Mouse (Mus musculus) cerebellum, adult 2 months (tissue): ENCODE data around the gene Syce3. TPM values are rescaled to one million over a fixed set of nuclear protein-coding genes. Genes with fewer than 3 reads are reported as not detected.
A peak's percentile ranks its signal among the peaks of the same experiment; 100 is the strongest.

Experiments
- DNase-seq, 2 experiments: peaks; one replicate each; pipeline ENCODE4 v3.0.0; 2021
- H3K27ac ChIP-seq: fragments of 200-500 bp; 2 replicates; pipeline ENCODE4 v1.5.1; 2012; ENCODE audit warnings: low read length, control low read depth, inconsistent platforms; ENCODE audit not compliant: insufficient read depth
- H3K27me3 ChIP-seq: fragments of 200-500 bp; 2 replicates; pipeline ENCODE4 v1.6.1; 2012; ENCODE audit warnings: inconsistent platforms, mild to moderate bottlenecking, low read length, moderate library complexity; ENCODE audit not compliant: control insufficient read depth, insufficient read depth
- H3K4me1 ChIP-seq: fragments of 200-500 bp; 2 replicates; pipeline ENCODE4 v1.6.1; 2011; ENCODE audit warnings: low read length; ENCODE audit not compliant: control insufficient read depth, insufficient read depth
- H3K4me3 ChIP-seq: fragments of 200-500 bp; replicated peaks from 2 replicates; pipeline ENCODE3; 2011; ENCODE audit warnings: mild to moderate bottlenecking, low read depth, low read length, control low read depth; ENCODE audit not compliant: insufficient read depth
- CTCF ChIP-seq: fragments of 200-500 bp; IDR thresholded peaks from 2 replicates; pipeline ENCODE4 v1.5.1; 2011; ENCODE audit warnings: low read depth, mild to moderate bottlenecking, control low read depth, low read length, moderate library complexity, borderline replicate concordance; ENCODE audit not compliant: insufficient read depth
- POLR2A ChIP-seq: fragments of 200-500 bp; IDR thresholded peaks from 2 replicates; pipeline ENCODE4 v1.6.1; 2011; ENCODE audit warnings: low read length, control low read depth, borderline replicate concordance; ENCODE audit not compliant: insufficient read depth
- WGBS: fragments of 180-500 bp; shearing (Covaris S2); methylation state at CpG from one replicate; pipeline ENCODE4 v1.1.7; 2018; 5-methylcytosine and 5-hydroxymethylcytosine counted together
- polyA plus RNA-seq: library from polyadenylated mRNA; depleted of rRNA; stranded (reverse); fragments of >200 nt; gene quantifications from 2 replicates; pipeline ENCODE4 v1.2.3, GENCODE M21; 2012

Syce3 gene
- polyA plus RNA-seq, 1 experiment, result not detected

DNA sequence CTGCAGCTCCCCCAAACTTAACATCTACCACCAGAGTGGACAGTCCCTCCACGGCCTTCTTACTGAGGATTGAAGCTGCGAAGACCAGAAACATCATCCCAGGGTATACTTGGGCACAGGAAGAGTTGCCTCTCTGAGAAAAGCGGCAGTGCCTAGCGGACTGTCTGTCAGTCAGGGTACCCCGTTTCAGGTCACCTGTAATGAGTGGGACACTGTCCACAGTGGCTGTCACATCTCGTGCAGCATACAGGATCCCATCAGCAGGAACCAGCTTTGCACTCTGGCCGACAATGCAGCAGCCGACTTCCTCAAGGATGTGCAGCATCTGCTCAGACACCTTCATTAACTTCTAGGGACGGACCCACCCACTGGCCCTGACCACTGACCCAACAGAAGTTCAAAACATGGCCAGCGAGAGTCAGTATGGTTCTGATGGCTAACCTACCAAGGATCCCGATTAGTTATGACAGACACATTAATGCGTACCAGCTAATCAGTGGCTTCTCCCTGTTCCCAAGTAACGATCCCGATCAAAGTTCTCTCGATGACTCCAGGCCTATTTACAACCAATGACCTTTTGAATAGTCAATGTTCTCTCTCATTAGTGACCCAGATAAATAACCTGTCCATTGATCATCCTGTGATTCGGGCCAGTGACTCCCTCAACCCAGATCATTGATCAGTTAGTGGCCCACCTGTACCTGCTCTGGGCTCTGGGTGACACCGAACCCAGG lies 35.3 kb downstream of the Syce3 start:
- 91% methylated on average over 17 of the region's 17 CpGs for WGBS

GRCm38 (mm10) chr15:89374340-89374739 lies 36.0 kb downstream of the Syce3 start:
- Histone ChIP-seq H3K27ac (peak overlapping the region; percentile 82), H3K4me3 (peak overlapping the region; percentile 62), H3K27me3 (no peaks in the 10 kb centered on the region), H3K4me1 (peaks cover 28% of the 10 kb centered on the region)
- 43% methylated on average over 9 of the region's 9 CpGs for WGBS
- DNase-seq, result no peak
- TF ChIP-seq POLR2A, result no peak
- no peak for TF ChIP-seq CTCF

More for the DNA sequence above, 35.3 kb downstream of the Syce3 start:
- no peak overlapping the region for H3K27ac ChIP-seq
- H3K27me3 ChIP-seq, result no peaks in the 10 kb centered on the region
- no peak overlapping the region for H3K4me3 ChIP-seq
- H3K4me1 ChIP-seq, result peaks cover 31% of the 10 kb centered on the region
- no peak for TF ChIP-seq CTCF
- TF ChIP-seq POLR2A, result no peak
- peak in 1 of 2 experiments; percentile 24 for DNase-seq

DNA sequence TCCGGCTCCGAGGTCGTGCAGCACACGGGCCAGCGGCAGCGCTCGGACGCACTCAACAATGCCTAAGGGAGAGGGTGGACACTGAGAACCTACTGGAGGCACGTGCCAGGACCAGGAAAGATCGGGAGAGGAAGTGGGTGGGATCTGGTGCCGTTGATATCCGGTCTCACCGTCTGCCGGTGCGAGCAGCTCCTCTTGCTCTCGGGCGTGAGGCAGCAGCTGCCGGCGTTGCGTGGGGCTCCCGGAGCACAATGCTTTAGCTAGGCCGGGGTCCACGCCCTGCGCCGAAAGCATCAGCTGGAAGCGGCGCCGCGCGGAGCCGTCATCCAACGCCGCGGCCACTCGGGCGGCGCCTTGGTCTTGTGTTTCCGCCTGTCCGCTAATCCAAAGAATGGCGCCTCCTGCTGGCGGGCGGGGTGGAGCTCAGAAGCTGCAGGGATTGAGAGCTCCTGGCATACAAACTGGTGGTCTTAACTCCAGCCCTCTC lies 36.5 kb downstream of the Syce3 start, which contains the start of gene Sco2:
Gene Sco2, minus strand, starts transcription at position 85 of the 487 bp plus-strand sequence.
- no peaks in the 10 kb centered on the region for H3K27me3 ChIP-seq
- peak; percentile 91 to 96 for DNase-seq
- WGBS, result under 1% methylated on average over 42 of the region's 42 CpGs
- peak within 1 kb of the TSS; percentile 82 for H3K27ac ChIP-seq
- H3K4me1 ChIP-seq, result peaks cover 28% of the 10 kb centered on the region
- peak within 1 kb of the TSS; percentile 62 for H3K4me3 ChIP-seq
- peak; percentile 74 for TF ChIP-seq CTCF
- peak; percentile 60; the same call in 1 of the 2 replicates for TF ChIP-seq POLR2A

GRCm38 (mm10) chr15:89373027-89373761 lies 37.1 kb downstream of the Syce3 start:
- Histone ChIP-seq H3K4me1 (peaks cover 27% of the 10 kb centered on the region), H3K4me3 (peak overlapping the region; percentile 62), H3K27me3 (no peaks in the 10 kb centered on the region), H3K27ac (peak overlapping the region; percentile 82)
- peak; percentile 80 to 84 for DNase-seq
- TF ChIP-seq CTCF, result peak; percentile 45; the same call in 1 of the 2 replicates
- no peak for TF ChIP-seq POLR2A
- 1% methylated on average over 35 of the region's 35 CpGs for WGBS

DNA sequence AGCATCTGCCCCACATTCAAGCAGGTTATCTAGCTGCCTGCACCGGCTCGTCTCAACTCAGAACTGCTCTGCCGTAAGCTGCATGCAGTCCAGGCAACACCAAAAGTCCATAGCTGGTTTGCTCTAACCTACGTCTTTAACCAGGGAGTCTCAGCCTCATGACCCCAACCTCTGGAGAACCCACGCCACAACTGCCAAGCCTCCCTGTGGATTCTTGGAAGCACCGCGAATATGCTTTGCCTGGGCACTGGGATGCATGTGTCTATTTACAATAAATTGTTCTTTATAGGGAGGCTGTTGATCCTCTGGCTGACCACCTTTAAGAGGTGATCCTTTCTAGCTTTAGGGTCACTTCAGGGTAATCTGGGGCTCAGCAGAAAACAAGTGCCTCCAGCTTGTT lies 37.8 kb downstream of the Syce3 start:
- TF ChIP-seq CTCF (no peak), POLR2A (no peak)
- H3K27me3 ChIP-seq, result no peaks in the 10 kb centered on the region
- DNase-seq, result peak in 1 of 2 experiments; percentile 32
- peak overlapping the region; percentile 62 for H3K4me3 ChIP-seq
- peaks cover 20% of the 10 kb centered on the region for H3K4me1 ChIP-seq
- WGBS, result 42% methylated on average over 7 of the region's 7 CpGs
- peak overlapping the region; percentile 6; the same call in 1 of the 2 replicates for H3K27ac ChIP-seq

- Histone ChIP-seq H3K4me3 (no peak overlapping the region), H3K4me1 (peaks cover 15% of the 10 kb centered on the region), H3K27me3 (no peaks in the 10 kb centered on the region), H3K27ac (0 out of 2 replicates have a peak overlapping the region, but pooled peaks have one; percentile 6)
- DNase-seq, result no peak
- whole genome bisulfite sequencing, result 67% methylated on average over 13 of the region's 13 CpGs
- TF ChIP-seq POLR2A (no peak), CTCF (no peak)
Measured at GRCm38 (mm10) chr15:89372068-89372467, 38.2 kb downstream of the Syce3 start.

- no peaks in the 10 kb centered on the region for H3K27me3 ChIP-seq
- peaks cover 29% of the 10 kb centered on the region for H3K4me1 ChIP-seq
- H3K27ac ChIP-seq, result peak overlapping the region; percentile 73
- H3K4me3 ChIP-seq, result no peak overlapping the region
- no peak; the same call in 1 of the 2 replicates for TF ChIP-seq POLR2A
- peak; percentile 20; the same call in 1 of the 2 replicates for TF ChIP-seq CTCF
- peak; percentile 92 to 95 for DNase-seq
- 13% methylated on average over 4 of the region's 4 CpGs for WGBS
Measured at GRCm38 (mm10) chr15:89365141-89365551, 45.2 kb downstream of the Syce3 start.
